Mouse (Mus musculus) WW6 (cell line): ENCODE data around the gene Lin52.

Experiments
- DNase-seq: peaks from one replicate; pipeline ENCODE4 v3.0.0-alpha.2; 2013; ENCODE audit warnings: low read depth, low spot score

The Lin52 gene

DNA sequence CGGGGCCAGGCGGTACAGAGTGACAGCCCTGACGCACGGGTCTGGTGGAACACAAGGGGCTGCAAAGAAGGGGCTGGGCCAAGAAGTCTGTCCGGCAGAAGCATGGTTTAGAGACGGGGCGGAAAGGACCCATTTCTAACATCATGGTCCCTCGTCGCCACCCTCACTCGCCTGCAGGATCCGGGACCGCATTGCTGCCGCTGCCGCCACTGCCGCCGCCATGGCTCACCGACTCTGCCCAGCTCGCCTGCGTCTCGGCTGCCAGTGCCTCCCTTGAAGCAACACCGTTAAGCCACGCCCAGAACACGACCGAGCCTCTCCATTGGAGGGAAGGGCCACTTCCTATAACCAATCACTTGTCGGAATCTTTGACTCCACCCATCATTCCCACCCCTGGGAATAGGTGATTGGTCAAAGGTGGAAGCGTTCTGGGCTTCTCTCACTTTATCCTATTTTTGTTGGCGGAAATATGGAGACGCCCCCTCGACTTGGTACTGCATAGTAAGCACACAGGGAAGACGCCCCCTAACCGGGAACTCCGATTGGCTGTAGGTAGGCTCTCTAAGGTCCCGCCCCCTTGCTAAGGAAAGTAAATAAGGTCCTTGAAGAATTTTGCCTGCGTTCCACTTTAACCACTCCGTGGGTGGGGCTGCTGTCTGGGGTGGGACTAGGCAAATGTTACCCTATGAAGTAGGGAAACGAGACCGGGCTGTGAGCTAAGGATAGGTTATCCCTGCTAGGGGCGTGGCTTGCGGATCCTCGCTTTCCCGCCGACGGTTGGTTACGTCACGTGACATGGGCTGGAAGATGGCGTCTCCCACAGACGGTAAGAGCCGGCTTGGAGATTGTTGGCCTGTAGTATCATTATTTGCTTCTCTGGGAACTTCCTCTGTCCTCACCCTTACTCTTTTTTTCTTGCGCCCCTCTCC is at the start of gene Lin52, which contains the start of gene Aldh6a1:
TSS of gene Lin52 (plus strand) at position 705 of the 929 bp plus-strand sequence.
TSS of gene Aldh6a1 (minus strand) at position 287 of the 929 bp plus-strand sequence.
- peak; percentile 98 for DNase-seq

DNA sequence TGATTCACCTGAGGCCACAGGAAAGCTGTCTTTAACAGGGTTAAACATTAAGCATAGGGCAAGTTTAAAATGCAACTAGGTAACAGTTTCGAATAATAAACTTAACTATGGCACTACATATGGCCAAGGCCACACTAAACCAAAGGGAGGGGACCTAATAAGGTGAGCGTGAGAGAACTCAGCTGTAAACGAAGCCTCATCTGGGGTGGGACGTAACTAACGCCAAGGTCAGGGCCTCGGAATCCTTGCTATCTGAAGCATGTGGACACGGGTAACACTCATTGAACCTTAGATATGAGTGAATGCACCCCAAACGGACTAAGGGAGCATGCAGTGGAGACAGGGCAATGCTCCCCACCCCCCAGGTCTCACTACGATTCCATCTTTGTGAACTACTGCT is 48.3 kb upstream of the Lin52 start:
- DNase-seq, result no peak

DNA sequence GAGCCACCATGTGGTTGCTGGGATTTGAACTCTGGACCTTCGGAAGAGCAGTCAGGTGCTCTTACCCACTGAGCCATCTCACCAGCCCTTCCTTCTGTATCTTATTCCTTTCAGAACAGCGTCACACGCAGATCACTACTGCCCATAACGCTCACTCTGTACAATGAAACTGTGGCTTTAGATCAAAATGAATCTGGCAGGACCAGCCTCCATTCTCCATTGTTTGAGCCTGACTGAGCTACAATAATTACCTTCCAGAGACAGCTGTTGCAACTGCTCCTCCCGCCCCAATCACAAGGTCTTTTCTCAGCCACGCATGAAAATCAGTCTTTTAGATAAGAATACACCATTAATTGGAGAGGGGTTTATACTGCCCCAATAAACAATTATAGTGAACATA is 46.7 kb upstream of the Lin52 start:
- DNase-seq, result no peak

- DNase-seq, result peak; percentile 18
These were observed 44.0 kb upstream of the Lin52 start for GRCm38 (mm10) chr12:84407259-84407658.

GRCm38 (mm10) chr12:84407874-84408818 is 43.1 kb upstream of the Lin52 start:
- DNase-seq, result peak; percentile 31

DNA sequence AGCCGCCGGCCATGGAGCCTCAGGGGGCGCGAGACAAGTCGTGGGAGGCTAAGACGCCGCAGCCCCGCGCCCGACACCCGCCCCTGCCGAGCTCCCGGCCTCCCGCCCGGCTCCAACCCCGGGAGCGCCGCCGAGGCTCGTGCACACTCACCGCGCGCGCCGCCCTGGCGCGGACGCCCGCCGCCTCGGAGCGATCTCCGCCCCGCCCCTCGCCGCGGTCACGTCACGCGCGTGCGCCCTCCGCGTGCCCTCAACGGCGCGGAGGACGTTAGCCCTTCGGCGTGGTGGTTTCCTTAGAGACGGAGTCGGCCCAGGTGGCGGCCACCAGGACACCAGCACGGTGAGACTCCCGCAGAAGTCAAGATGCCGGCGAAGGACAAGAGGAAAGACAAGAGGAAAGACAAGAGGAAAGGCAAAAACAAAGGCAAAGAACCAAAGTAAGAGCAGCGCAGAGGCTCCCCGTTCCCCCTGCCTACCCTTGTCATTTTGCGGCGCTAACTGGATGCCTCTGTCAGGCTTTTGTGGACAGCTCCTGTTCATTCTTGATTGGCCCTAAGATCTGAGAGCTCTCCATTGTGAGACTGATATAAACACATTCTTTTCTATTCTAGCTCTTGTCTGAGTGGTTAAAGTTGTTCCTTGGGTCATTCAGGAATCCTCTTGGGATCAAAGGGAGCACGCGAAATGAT is 42.3 kb upstream of the Lin52 start, which contains the start of the genes Entpd5 and Bbof1:
TSS of gene Entpd5 (minus strand) at position 211 of the 689 bp plus-strand sequence.
TSS of gene Bbof1 (plus strand) at position 253 of the 689 bp plus-strand sequence.
- DNase-seq, result peak; percentile 62

- peak; percentile 85 for DNase-seq
These were observed 34.2 kb upstream of the Lin52 start, which contains the start of gene Rnf113a2 for GRCm38 (mm10) chr12:84416834-84417604. Rnf113a2 (plus strand) TSS chr12:84417196.

DNA sequence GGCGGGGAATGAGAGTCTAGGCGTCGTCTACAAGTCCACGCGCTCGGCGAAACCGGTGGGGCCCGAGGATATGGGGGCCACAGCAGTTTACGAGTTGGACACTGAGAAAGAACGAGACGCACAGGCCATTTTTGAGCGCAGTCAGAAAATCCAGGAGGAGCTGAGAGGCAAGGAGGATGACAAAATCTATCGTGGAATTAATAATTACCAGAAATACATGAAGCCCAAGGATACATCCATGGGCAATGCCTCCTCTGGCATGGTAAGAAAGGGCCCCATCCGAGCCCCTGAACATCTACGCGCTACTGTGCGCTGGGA is 33.7 kb upstream of the Lin52 start:
- DNase-seq, result no peak

GRCm38 (mm10) chr12:84423990-84424389 is 27.2 kb upstream of the Lin52 start:
- DNase-seq, result no peak

DNA sequence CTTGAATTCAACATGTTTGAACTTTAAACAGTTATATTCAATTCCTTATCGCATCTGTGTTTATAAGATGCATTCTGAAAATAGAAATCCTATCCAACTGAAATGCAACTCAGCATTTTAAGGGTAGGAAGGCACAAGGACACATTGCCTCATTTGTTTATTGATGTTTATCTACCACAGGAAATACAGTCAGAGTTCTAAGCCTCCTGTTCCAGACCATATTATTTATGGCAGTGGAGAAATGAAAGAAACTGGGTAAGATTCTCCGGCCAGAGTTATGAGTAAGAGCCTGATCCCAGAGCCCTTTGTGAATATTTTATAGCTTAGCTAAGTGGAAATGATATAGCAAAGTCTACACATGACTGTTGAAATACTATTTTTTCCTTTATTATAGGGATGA is 21.4 kb upstream of the Lin52 start:
- no peak for DNase-seq

- no peak for DNase-seq
These were observed 12.5 kb upstream of the Lin52 start for GRCm38 (mm10) chr12:84438697-84439096.

DNA sequence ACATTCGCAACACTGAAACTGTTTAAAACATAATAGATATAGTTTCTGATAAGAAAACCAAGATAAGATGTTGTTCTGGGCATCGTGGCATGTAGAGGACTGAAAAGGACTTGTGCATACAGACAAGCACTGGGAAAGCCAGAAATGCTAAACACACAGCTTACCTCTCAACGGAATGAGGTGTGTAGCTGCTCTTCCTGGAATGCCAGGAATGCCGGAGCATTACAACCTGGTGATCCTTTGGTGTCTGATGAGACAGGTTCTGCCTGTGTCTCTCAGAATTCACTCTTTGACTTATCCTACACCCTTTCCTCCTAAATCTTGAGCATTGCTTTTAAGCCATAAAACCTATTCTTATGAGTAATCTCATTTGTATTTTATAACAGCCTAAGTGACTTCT is 8.7 kb upstream of the Lin52 start:
- no peak for DNase-seq

DNA sequence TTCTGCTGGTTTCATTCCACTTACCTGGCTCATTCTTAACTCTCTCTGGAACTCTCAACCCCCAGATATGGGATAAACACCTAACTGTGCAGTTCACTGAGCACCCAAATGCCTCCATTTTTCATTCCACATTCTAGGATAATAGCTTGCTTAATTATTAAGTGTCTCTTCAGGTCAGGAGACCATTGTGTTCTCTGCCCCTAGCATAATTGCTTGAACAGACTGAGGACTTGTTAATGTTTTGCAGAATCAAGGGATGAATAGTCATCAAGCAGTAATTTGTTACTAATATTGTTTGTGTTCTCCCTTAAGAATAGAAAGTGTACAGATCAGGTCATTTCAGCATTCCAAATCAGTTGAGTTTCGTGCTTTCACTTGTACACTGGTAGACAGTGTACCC is 3.8 kb upstream of the Lin52 start:
- no peak for DNase-seq

DNA sequence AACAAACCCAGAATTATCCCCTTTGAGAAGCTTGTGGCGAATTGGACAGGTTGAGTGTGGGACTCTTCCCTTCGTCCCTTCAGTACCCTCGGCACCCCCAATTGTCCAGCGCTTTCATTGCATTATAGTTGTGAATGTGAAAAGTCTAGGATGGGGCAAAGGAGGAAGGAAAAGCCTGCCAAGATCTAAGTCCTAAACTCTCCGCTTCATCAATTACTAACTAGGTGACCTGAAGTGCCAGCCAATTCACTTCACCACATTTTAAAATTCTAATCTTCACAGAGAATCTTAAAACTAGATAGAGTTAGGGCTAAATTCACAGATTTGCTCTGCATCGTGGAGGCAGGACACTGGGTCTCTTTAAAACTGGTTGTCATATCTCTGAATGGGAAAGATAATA is 3.0 kb upstream of the Lin52 start:
- no peak for DNase-seq

DNA sequence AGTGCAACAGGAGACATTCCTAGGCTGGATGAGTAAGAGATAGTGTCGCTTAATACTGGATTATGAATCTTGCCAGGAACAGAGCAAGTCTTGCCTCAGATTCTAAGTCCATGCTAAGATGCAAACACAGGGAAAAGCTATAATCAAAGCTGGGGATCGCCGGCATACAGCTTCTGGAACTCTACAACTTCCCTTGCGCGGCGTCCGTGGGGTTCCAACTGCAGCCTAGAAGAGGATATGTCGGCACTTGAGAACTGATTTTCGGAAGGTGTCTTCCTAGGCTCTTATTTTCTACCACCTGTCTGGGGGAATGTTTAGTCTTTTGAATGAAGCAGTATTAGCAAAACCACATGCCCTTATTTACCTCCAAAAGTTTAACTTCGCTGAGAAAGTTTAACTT is 1.3 kb upstream of the Lin52 start:
- DNase-seq, result no peak

- DNase-seq, result no peak
These were observed 888 bp upstream of the Lin52 start for GRCm38 (mm10) chr12:84450351-84450717.

- no peak for DNase-seq
These were observed 579 bp downstream of the Lin52 start for GRCm38 (mm10) chr12:84451801-84452200.

DNA sequence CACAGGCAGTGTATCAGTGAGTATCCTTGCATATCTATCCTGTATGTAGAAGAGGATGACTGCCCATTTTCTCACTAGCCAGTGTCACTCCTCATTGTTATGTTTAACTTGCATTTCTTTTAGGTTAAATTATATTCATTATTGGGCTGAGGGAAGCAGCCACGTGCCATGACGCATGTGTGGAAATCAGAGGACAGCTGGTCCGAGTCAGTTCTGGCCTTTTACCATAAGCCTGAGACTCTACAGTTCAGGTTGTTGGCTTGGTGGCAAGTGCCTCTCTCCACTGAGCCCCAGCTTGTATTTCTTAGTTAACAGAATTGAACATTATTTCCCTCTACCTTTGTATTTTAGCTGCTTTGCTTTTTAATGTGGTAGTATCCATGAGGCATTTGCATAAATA is 5.7 kb downstream of the Lin52 start:
- no peak for DNase-seq

GRCm38 (mm10) chr12:84459845-84460244 is 8.6 kb downstream of the Lin52 start:
- DNase-seq, result no peak

DNA sequence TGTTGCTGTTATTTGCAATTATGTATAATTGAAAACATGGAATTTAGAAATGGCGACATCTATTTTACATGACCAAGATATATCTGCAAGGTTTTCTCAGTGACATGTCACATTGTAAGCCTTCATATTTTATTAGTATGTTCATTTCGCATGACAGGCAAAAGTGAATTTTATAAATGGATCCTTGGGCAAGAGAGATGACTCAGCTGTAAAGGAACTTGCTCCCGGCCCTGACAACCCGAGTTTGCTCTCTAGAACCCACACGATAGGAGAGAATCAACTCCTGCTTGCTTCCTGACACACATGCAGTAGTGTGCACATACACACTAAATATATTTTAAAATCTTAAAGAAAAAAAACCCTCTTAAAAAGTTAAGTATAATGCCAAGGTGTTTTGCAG is 10.2 kb downstream of the Lin52 start:
- DNase-seq, result no peak

DNA sequence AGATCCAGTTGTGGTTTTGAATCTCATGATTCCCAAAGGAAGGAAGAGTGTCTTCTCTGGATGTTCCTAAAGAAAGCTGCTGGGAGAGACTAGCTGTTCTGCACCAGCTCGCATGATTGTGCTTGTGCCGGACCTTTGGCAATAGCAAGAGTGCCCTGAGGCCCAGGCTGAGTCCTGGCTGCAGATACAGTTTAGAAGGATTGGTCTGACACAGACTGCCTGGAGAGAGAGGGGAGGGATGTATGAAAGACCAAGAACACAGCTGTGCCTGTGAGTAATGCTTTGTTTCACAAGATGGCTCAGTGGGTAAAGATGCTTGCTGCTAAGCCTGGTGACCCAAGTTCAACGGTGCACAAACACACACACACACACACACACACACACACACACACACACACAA is 11.6 kb downstream of the Lin52 start:
- DNase-seq, result no peak
